Mouse (Mus musculus): ENCODE measurements at regions not wholly inside any gene's neighbourhood (a gene's known extent, or its start where the extent isn't known, plus 50 kb on each side); places are given as distances from the start of the nearest gene placed in this dataset.

- no peaks in the 10 kb centered on the region for H3K9me3 ChIP-seq
- no peak overlapping the region for H3K4me3 ChIP-seq
- ATAC-seq (ENCODE audit: low FRiP score, low read depth), result no peak
- H3K9ac ChIP-seq (replicated peaks), result no peak overlapping the region
- H3K36me3 ChIP-seq, result no peaks in the 10 kb centered on the region
- H3K27me3 ChIP-seq, result no peaks in the 10 kb centered on the region
- H3K27ac ChIP-seq (replicated peaks), result no peak overlapping the region
- no peaks in the 10 kb centered on the region for H3K4me1 ChIP-seq
- 82% methylated on average over 7 of the region's 7 CpGs for WGBS
- H3K4me2 ChIP-seq (replicated peaks), result no peak overlapping the region
These were observed 57.5 kb upstream of the Ptprt start for GRCm38 (mm10) chr2:162718466-162718865.

GRCm38 (mm10) chr2:162714976-162715375, 54.0 kb upstream of the Ptprt start:
- Histone ChIP-seq H3K9ac (replicated peaks) (no peak overlapping the region), H3K4me1 (no peaks in the 10 kb centered on the region), H3K27ac (replicated peaks) (no peak overlapping the region), H3K4me2 (replicated peaks) (no peak overlapping the region), H3K27me3 (no peaks in the 10 kb centered on the region), H3K4me3 (no peak overlapping the region), H3K36me3 (no peaks in the 10 kb centered on the region), H3K9me3 (no peaks in the 10 kb centered on the region)
- no peak for ATAC-seq (ENCODE audit: low FRiP score, low read depth)
- WGBS, result 89% methylated on average over 8 of the region's 8 CpGs

GRCm38 (mm10) chr2:162712972-162713371, 52.0 kb upstream of the Ptprt start:
- ATAC-seq (ENCODE audit: low FRiP score, low read depth), result no peak
- Histone ChIP-seq H3K4me1 (no peaks in the 10 kb centered on the region), H3K9ac (replicated peaks) (no peak overlapping the region), H3K9me3 (no peaks in the 10 kb centered on the region), H3K36me3 (no peaks in the 10 kb centered on the region), H3K27me3 (no peaks in the 10 kb centered on the region), H3K4me2 (replicated peaks) (no peak overlapping the region), H3K27ac (replicated peaks) (no peak overlapping the region), H3K4me3 (no peak overlapping the region)
- WGBS, result 69% methylated on average over 1 of the region's 1 CpGs

- H3K9me3 ChIP-seq, result no peaks in the 10 kb centered on the region
- no peaks in the 10 kb centered on the region for H3K36me3 ChIP-seq
- no peaks in the 10 kb centered on the region for H3K4me1 ChIP-seq
- no peak overlapping the region for H3K4me2 ChIP-seq (replicated peaks)
- H3K9ac ChIP-seq (replicated peaks), result no peak overlapping the region
- H3K27ac ChIP-seq (replicated peaks), result no peak overlapping the region
- H3K27me3 ChIP-seq, result no peaks in the 10 kb centered on the region
- no peak overlapping the region for H3K4me3 ChIP-seq
- ATAC-seq (ENCODE audit: low FRiP score, low read depth), result no peak
- WGBS, result 92% methylated on average over 9 of the region's 9 CpGs
These were observed 51.4 kb upstream of the Ptprt start for GRCm38 (mm10) chr2:162712394-162712793.
